Mouse (Mus musculus): ENCODE data around the gene Hectd2.

Gene Hectd2

GRCm38 (mm10) chr19:36564396-36564795, 10.0 kb downstream of the Hectd2 start:
- no peak for DNase-seq

GRCm38 (mm10) chr19:36573986-36574385, 19.5 kb downstream of the Hectd2 start:
- DNase-seq = no peak

GRCm38 (mm10) chr19:36575159-36575558, 20.7 kb downstream of the Hectd2 start:
- no peak for DNase-seq

GRCm38 (mm10) chr19:36580874-36581273, 26.4 kb downstream of the Hectd2 start:
- DNase-seq = no peak

- no peak for DNase-seq
These were observed 27.7 kb downstream of the Hectd2 start for GRCm38 (mm10) chr19:36582116-36582515.

- peak in 1 of 2 experiments; percentile 5 for DNase-seq
These were observed 31.1 kb downstream of the Hectd2 start for GRCm38 (mm10) chr19:36585505-36585904.

- DNase-seq = no peak
These were observed 40.0 kb downstream of the Hectd2 start for GRCm38 (mm10) chr19:36594409-36594808.

GRCm38 (mm10) chr19:36601869-36602268, 47.4 kb downstream of the Hectd2 start:
- DNase-seq = no peak

- no peak for DNase-seq
These were observed 48.3 kb downstream of the Hectd2 start for GRCm38 (mm10) chr19:36602535-36603312.

- DNase-seq = no peak
These were observed 51.8 kb downstream of the Hectd2 start for GRCm38 (mm10) chr19:36606270-36606669.

GRCm38 (mm10) chr19:36609229-36609628, 54.8 kb downstream of the Hectd2 start:
- DNase-seq = peak in 1 of 2 experiments; percentile 18

- DNase-seq = no peak
These were observed 55.9 kb downstream of the Hectd2 start for GRCm38 (mm10) chr19:36610309-36610708.

GRCm38 (mm10) chr19:36625906-36626305, 71.5 kb downstream of the Hectd2 start:
- DNase-seq = no peak

GRCm38 (mm10) chr19:36626881-36627280, 72.4 kb downstream of the Hectd2 start:
- no peak for DNase-seq

GRCm38 (mm10) chr19:36629394-36629910, 75.0 kb downstream of the Hectd2 start:
- DNase-seq = peak in 1 of 2 experiments; percentile 2

GRCm38 (mm10) chr19:36630361-36630760, 75.9 kb downstream of the Hectd2 start:
- no peak for DNase-seq

- no peak for DNase-seq
These were observed 80.3 kb downstream of the Hectd2 start for GRCm38 (mm10) chr19:36634771-36635170.

- no peak for DNase-seq
These were observed 82.8 kb downstream of the Hectd2 start for GRCm38 (mm10) chr19:36637223-36637622.

GRCm38 (mm10) chr19:36637948-36638587, 83.6 kb downstream of the Hectd2 start:
- DNase-seq = peak; percentile 9 to 20

GRCm38 (mm10) chr19:36639072-36639471, 84.6 kb downstream of the Hectd2 start:
- DNase-seq = no peak

GRCm38 (mm10) chr19:36641128-36641527, 86.7 kb downstream of the Hectd2 start:
- no peak for DNase-seq

GRCm38 (mm10) chr19:36645308-36645889, 91.0 kb downstream of the Hectd2 start:
- no peak for DNase-seq

- DNase-seq = peak; percentile 21 to 45
These were observed 91.8 kb downstream of the Hectd2 start for GRCm38 (mm10) chr19:36646132-36646828.
